Mouse (Mus musculus) kidney, adult 9 months (tissue): ENCODE results near the gene 2310002L09Rik.
"Not testable (repeated sequence)": the region's sequence is repeated elsewhere in the genome, so short reads cannot be mapped to it uniquely, and the experiment has no call there.

Source experiments
- DNase-seq: peaks from one replicate; pipeline ENCODE4 v3.0.0; 2022

The 2310002L09Rik gene

DNA sequence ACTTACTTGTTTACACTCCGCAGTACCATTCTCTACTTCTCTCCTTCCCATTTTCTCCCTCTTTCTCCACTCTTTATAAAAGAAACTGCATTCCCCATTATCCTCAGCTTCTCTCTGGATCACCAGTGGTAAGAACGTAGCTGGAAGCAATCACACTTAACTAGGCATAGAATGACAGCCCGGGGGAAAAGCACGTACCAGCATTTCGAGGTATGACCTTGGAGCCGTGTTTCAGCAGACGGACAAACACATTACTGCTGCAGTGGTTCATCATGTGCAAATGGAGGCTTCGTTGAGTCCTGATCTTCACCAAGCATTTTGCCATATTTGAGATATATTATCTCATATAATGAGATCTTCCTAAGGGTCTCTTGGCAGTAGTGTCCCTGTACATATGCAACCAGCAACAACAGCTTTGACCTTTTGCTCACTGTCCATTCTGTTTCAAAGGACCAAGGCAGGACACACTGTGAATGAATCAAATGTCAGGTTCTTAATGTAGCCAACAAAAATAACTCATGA, at the start of gene 2310002L09Rik:
Gene 2310002L09Rik, minus strand, starts transcription at position 472 of the 522 bp plus-strand sequence.
- no peak for DNase-seq

DNA sequence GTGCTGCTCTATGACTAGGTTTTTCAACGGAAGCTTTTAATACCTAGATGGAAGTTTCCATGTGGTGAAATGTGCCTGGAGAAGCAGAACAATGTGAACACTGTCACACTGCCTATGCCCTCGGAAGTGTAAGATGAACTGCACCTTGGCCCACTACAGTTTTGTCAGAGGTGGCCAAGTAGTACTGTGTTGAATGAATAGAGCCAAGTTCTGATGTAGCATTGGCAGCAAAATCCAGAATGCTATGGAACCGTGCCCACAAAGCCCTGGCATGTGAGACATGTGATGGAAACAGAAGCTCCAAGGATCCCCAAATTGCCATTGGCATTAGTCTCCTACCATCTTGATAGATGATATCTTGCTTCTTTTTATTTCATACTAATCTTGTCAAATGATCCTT, 29.8 kb upstream of the 2310002L09Rik start:
- DNase-seq, result no peak

DNA sequence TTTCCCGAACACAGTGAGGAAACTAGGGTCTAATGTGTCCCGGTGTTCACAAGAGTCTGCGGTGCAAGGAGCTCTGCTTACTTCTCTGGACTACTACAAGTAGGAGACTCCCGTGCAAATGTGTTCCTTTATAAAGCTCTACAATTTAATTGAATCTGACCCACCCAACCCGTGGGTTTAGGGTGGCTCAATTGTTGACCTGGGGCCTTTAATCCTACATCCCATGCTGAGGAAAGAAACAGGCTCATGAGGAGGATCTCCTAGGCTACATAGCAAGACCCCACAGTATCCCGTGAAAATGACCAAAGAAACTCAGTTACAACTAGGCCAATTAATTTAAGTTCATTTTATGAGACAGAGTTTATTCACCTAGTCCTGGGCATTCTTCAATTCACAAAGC, 30.0 kb downstream of the 2310002L09Rik start, which contains the start of gene Gm11756:
Gene Gm11756, minus strand, starts transcription at position 101 of the 400 bp plus-strand sequence.
- not testable (repeated sequence) for DNase-seq

DNA sequence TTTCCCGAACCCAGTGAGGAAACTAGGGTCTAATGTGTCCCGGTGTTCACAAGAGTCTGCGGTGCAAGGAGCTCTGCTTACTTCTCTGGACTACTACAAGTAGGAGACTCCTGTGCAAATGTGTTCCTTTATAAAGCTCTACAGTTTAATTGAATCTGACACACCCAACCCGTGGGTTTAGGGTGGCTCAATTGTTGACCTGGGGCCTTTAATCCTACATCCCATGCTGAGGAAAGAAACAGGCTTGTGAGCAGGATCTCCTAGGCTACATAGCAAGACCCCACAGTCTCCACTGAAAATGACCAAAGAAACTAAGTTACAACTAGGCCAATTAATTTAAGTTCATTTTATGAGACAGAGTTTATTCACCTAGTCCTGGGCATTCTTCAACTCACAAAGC, 44.8 kb downstream of the 2310002L09Rik start, which contains the start of gene Gm13871:
Gene Gm13871, minus strand, starts transcription at position 101 of the 400 bp plus-strand sequence.
- not testable (repeated sequence) for DNase-seq

DNA sequence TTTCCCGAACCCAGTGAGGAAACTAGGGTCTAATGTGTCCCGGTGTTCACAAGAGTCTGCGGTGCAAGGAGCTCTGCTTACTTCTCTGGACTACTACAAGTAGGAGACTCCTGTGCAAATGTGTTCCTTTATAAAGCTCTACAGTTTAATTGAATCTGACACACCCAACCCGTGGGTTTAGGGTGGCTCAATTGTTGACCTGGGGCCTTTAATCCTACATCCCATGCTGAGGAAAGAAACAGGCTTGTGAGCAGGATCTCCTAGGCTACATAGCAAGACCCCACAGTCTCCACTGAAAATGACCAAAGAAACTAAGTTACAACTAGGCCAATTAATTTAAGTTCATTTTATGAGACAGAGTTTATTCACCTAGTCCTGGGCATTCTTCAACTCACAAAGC, 59.6 kb downstream of the 2310002L09Rik start, which contains the start of gene Gm11757:
Gene Gm11757, minus strand, starts transcription at position 101 of the 400 bp plus-strand sequence.
- DNase-seq, result not testable (repeated sequence)
